In the genomic region with DNA sequence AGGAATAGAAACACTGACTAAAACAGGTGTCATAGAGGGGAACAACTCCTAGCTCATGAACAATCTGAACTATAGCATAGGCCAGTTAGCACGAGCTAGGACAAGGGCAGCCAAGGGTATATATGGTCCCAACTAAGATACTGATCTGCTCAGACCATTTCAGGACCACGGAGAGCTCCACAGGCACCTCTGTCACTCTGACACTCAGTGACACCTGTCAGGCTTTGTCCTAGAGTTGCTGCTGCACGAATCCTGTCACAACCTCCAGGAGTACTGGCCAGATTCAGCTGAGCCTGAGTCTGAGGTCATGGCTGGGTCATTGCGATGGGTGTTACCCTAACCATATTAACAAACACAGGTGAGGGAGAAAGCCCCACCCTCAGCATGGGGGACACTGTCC, we compare ENCODE assay signal across 10 mouse cellular contexts. TPM values are rescaled to one million over a fixed set of nuclear protein-coding genes. Genes with fewer than 3 reads are reported as not detected.
A peak's percentile ranks its signal among the peaks of the same experiment; 100 is the strongest.
DNase-seq lines count a peak whose midpoint lies in the region; ATAC-seq lines count a peak whose summit lies in the region.
"Had no signal": no experiment of that assay in that cellular context is flagged by ENCODE, and none has a peak within 500 bp of the region (broad histone marks: within the 10 kb centered on the region; RNA-seq: fewer than 3 reads in every experiment).

No protein-coding gene starts in this region.

- ATAC-seq in CD4-positive, CD25-positive, alpha-beta regulatory T cell, adult 4 months, result no peak
- no peak for ATAC-seq in midbrain, embryonic 11.5 days (ENCODE audit: low FRiP score)
- ATAC-seq in midbrain, embryonic 16.5 days, result no peak
- ATAC-seq: forebrain, postnatal 0 days had no signal

- no peaks in the 10 kb centered on the region for H3K9me3 ChIP-seq in midbrain, embryonic 11.5 days (ENCODE audit: control insufficient read depth, low read length)
- no peaks in the 10 kb centered on the region for H3K9me3 ChIP-seq in midbrain, embryonic 16.5 days (replicated peaks; ENCODE audit: control insufficient read depth, low read length, poor library complexity, severe bottlenecking)
- H3K9me3 ChIP-seq in limb, embryonic 10.5 days (replicated peaks), result no peaks in the 10 kb centered on the region

- H3K27me3 ChIP-seq in midbrain, embryonic 11.5 days (ENCODE audit: control insufficient read depth, insufficient read depth, low read length), result no peaks in the 10 kb centered on the region
- H3K27me3 ChIP-seq in midbrain, embryonic 16.5 days (ENCODE audit: control insufficient read depth, insufficient read depth, low read depth, low read length), result no peaks in the 10 kb centered on the region
- no peaks in the 10 kb centered on the region for H3K27me3 ChIP-seq in limb, embryonic 10.5 days (ENCODE audit: low read depth, poor library complexity, severe bottlenecking)

- WGBS in midbrain, embryonic 11.5 days, result 42% methylated on average over 4 of the region's 4 CpGs
- WGBS in midbrain, embryonic 16.5 days, result 38% methylated on average over 4 of the region's 4 CpGs
- WGBS in limb, embryonic 10.5 days, result 34% methylated on average over 4 of the region's 4 CpGs

- peaks cover 1% of the 10 kb centered on the region; the same call in 1 of the 2 replicates for H3K4me1 ChIP-seq in midbrain, embryonic 11.5 days (ENCODE audit: control insufficient read depth, insufficient read depth, low read length)
- H3K4me1 ChIP-seq in midbrain, embryonic 16.5 days (ENCODE audit: control insufficient read depth, insufficient read depth, low read length), result no peaks in the 10 kb centered on the region
- no peaks in the 10 kb centered on the region for H3K4me1 ChIP-seq in limb, embryonic 10.5 days
- H3K4me1 ChIP-seq: megakaryocyte, embryonic 14.5 days had no signal

- H3K9ac ChIP-seq in midbrain, embryonic 11.5 days (ENCODE audit: low read length), result no peak overlapping the region
- H3K9ac ChIP-seq in midbrain, embryonic 16.5 days (ENCODE audit: low read depth, low read length), result no peak overlapping the region
- H3K9ac ChIP-seq: forebrain, postnatal 0 days had no signal

- H3K36me3 ChIP-seq in midbrain, embryonic 11.5 days (ENCODE audit: control insufficient read depth, insufficient read depth, low read length), result no peaks in the 10 kb centered on the region
- H3K36me3 ChIP-seq in midbrain, embryonic 16.5 days (ENCODE audit: control insufficient read depth, insufficient read depth, low read length), result no peaks in the 10 kb centered on the region
- H3K36me3 ChIP-seq in limb, embryonic 10.5 days, result no peaks in the 10 kb centered on the region

- peak; percentile 61 for DNase-seq in CD4-positive, CD25-positive, alpha-beta regulatory T cell, adult 2 months (ENCODE audit: low read depth, low spot score)
- peak; percentile 75 for DNase-seq in midbrain, embryonic 11.5 days (ENCODE audit: low spot score, missing footprints)
- peak; percentile 79 for DNase-seq in limb, embryonic 10.5 days (ENCODE audit: low spot score)
- peak; percentile 48 for DNase-seq in thymus, postnatal 25 days
- DNase-seq in MN1 (ENCODE audit: low spot score), result no peak
- DNase-seq in right cerebral cortex, postnatal 25 days, result no peak
- DNase-seq: forebrain, postnatal 0 days had no signal

- no peak overlapping the region for H3K4me2 ChIP-seq in midbrain, embryonic 11.5 days
- no peak overlapping the region for H3K4me2 ChIP-seq in midbrain, embryonic 16.5 days (ENCODE audit: low read length)

- no peak overlapping the region for H3K27ac ChIP-seq in midbrain, embryonic 11.5 days (ENCODE audit: low read depth, low read length)
- no peak overlapping the region for H3K27ac ChIP-seq in midbrain, embryonic 16.5 days (ENCODE audit: low read length)
- H3K27ac ChIP-seq in limb, embryonic 10.5 days, result no peak overlapping the region

- no peak overlapping the region for H3K4me3 ChIP-seq in midbrain, embryonic 11.5 days (ENCODE audit: low read depth, low read length)
- no peak overlapping the region for H3K4me3 ChIP-seq in midbrain, embryonic 16.5 days (ENCODE audit: low read depth, low read length)
- H3K4me3 ChIP-seq in limb, embryonic 10.5 days, result no peak overlapping the region
- H3K4me3 ChIP-seq: megakaryocyte, embryonic 14.5 days had no signal

RNA-seq across cellular contexts. Expression of a gene that starts 29.9 kb away (rescaled TPM):
- under 1 TPM in 1 of 2 experiments, not detected in 1; 0.13 TPM for polyA plus RNA-seq in CD4-positive, CD25-positive, alpha-beta regulatory T cell, adult 4 months (2017; shearing (Covaris generic))
- 8.0 and 10.7 TPM in 2 replicates for polyA plus RNA-seq in midbrain, embryonic 11.5 days (2014; fragmentation: Nextera tagmentation; extraction: Ambion mirVana)
- polyA plus RNA-seq in midbrain, embryonic 16.5 days (2015; fragmentation: Nextera tagmentation; extraction: Ambion mirVana), result 14.1 and 15.2 TPM in 2 replicates
- 4.0 and 5.3 TPM in 2 replicates for polyA plus RNA-seq in limb, embryonic 10.5 days (2016; fragmentation: Nextera tagmentation; extraction: Ambion mirVana)

RNA-seq across cellular contexts. Expression of a gene that starts 30.4 kb away (rescaled TPM):
- polyA plus RNA-seq in CD4-positive, CD25-positive, alpha-beta regulatory T cell, adult 4 months (2017; shearing (Covaris generic)), result 10 to 100 TPM; 33.6 to 42.7 TPM
- 35.5 and 40.8 TPM in 2 replicates for polyA plus RNA-seq in midbrain, embryonic 11.5 days (2014; fragmentation: Nextera tagmentation; extraction: Ambion mirVana)
- 35.2 and 37.4 TPM in 2 replicates for polyA plus RNA-seq in midbrain, embryonic 16.5 days (2015; fragmentation: Nextera tagmentation; extraction: Ambion mirVana)
- polyA plus RNA-seq in limb, embryonic 10.5 days (2016; fragmentation: Nextera tagmentation; extraction: Ambion mirVana), result 42.4 and 43.7 TPM in 2 replicates

RNA-seq across cellular contexts. Expression of a gene that starts 32.2 kb away (rescaled TPM):
- 10 to 100 TPM in 1 of 2 experiments, not detected in 1; 14.2 TPM for polyA plus RNA-seq in CD4-positive, CD25-positive, alpha-beta regulatory T cell, adult 4 months (2017; shearing (Covaris generic))
- polyA plus RNA-seq in midbrain, embryonic 11.5 days (2014; fragmentation: Nextera tagmentation; extraction: Ambion mirVana), result not detected in 2 replicates
- polyA plus RNA-seq in midbrain, embryonic 16.5 days (2015; fragmentation: Nextera tagmentation; extraction: Ambion mirVana), result 5.5 TPM in 1 of 2 replicates, not detected in the other
- not detected in 2 replicates for polyA plus RNA-seq in limb, embryonic 10.5 days (2016; fragmentation: Nextera tagmentation; extraction: Ambion mirVana)
- polyA plus RNA-seq: forebrain, postnatal 0 days had no signal

RNA-seq across cellular contexts. Expression of a gene that starts 51.6 kb away (rescaled TPM):
- polyA plus RNA-seq in CD4-positive, CD25-positive, alpha-beta regulatory T cell, adult 4 months (2017; shearing (Covaris generic)), result 10 to 100 TPM; 80.4 to 96.5 TPM
- polyA plus RNA-seq in midbrain, embryonic 11.5 days (2014; fragmentation: Nextera tagmentation; extraction: Ambion mirVana), result 137 and 144 TPM in 2 replicates
- 125 and 131 TPM in 2 replicates for polyA plus RNA-seq in midbrain, embryonic 16.5 days (2015; fragmentation: Nextera tagmentation; extraction: Ambion mirVana)
- polyA plus RNA-seq in limb, embryonic 10.5 days (2016; fragmentation: Nextera tagmentation; extraction: Ambion mirVana), result 113 TPM in 2 replicates

Comparison
In these comparisons a context has a peak if more than half of its experiments do, and no peak if none do; other contexts are left out.
1. DNase-seq: peak in CD4-positive, CD25-positive, alpha-beta regulatory T cell, adult 2 months (single experiment), midbrain, embryonic 11.5 days (single experiment), limb, embryonic 10.5 days (single experiment) and thymus, postnatal 25 days (single experiment); none in MN1 (single experiment) and right cerebral cortex, postnatal 25 days (single experiment).